Mouse (Mus musculus) embryo, embryonic 11.5 days (tissue): ENCODE measurements at regions not wholly inside any gene's neighbourhood (a gene's known extent, or its start where the extent isn't known, plus 50 kb on each side); places are given as distances from the start of the nearest gene placed in this dataset.

Experiments
- DNase-seq: peaks from one replicate; pipeline ENCODE4 v3.0.0-alpha.2; 2012; ENCODE audit warnings: low read depth, low spot score

DNA sequence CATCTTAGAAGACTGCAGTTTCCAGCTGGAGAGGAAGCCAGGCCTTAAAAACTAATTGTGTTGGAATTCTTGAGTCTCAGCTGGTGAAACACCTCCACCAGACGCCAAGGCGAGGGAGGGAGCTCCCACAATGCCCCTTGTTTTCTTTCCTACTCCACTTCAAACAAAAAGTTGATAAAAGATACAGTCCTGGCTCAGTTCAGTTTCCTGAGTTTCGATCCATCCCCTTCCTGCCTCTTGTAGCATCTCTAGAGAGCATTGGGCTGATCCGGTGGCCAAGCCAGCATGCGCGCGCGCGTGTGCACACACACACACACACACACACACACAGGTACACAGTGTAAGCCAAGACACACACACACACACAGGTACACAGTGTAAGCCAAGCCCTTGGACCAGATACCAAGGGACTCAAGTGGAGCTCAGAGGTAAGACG lies 242.7 kb upstream of the Hs6st1 start:
- DNase-seq: no peak

DNA sequence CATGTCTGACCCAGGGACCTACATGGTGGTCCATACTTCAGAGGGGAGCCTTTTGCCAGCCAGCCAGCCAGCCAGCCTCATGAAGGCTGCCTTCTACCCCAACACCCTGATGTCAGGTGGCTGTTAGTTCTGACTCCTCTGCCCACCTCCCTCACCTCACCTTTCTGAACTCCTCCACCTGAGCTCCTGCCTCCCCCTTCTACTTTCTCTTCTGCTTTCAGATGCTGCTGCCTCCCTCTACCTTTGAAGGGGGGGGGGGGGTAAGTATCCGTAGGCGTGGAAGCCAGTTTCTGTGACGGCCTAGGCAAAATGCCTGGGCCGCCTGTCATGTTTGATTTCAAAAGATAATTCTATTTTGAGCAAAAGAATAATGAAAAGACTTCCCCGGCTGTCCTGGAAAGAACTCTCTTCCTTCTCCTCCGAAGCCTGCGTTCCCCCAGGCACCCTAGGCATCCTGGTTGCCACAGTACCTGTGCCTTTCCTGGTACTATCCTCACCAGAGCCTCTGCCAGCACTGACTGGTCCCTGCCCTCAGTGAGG lies 241.6 kb upstream of the Hs6st1 start:
- DNase-seq: no peak

DNA sequence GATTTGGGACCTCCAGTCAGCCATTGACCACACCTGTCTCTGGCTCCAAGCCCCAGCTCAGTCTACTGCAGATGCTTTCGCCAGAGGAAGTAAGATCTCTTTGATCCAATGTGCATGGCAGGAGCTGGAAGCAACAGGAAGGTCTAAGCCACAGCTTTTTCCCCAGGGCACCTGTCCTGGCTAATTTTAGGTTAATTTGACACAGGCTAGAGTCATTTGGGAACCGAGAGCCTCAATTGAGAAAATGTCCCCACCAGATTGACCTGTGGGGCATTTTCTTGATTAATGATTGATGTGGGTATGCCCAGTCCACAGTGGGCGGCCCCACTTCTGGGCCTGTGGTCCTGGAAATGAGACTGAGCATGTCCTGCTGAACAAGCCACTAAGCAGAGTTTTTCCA lies 240.7 kb upstream of the Hs6st1 start:
- no peak for DNase-seq

DNA sequence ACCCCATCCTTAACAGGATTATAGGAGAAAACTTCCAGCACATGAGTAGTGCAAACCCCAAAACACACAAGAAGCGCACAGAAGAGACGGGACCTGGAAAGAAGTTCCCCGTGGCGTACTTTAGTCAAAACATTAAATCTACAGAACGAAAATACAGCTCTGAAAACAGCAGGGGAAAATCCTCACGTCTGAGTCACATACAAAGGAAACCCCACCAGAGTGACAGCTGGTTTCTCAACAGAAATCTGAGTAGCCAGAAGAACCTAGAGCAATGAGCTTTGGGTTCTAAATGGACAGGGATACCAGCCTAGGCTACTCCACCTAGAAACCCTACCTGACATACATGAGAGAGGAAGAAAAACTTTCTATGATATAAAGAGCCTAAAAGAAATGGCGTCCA lies 234.0 kb upstream of the Hs6st1 start:
- DNase-seq: no peak

DNA sequence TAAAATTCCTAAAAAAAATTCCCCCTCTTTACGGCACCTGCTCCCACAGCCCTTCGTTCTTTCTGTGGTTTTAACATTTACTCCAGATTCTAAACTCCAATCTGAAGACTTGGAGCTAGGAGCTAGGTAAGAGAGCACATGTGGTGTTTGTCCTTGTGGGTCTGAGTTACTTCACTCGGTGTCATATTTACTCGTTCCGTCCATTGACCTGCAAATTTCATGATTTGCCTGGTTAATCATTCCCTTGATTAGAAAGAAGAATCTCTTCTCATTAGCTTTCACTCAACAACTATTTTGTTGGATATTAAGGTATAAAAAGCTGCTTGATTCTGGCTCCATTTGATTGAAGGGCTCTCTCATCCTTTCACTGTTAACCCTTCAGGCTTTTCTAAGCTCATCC lies 231.6 kb upstream of the Hs6st1 start:
- no peak for DNase-seq

DNA sequence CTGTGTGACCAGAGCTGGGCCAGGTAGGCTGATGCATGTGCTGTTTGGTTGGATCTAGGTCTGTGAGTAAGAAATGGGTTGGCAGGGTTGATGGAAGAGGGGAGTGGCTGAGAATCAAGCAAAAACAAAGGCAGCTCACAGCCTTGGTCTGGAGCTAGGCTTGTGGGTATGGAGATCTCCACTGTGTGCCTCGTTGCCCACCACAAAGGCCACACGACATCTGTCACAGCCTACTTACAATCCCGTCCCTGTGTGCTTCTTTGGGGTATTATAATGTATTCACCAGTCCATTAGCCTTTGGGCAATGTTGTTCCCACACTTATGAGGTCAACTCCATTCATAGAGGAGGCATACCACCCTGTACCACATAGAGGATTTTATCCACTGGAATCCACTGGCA lies 229.6 kb upstream of the Hs6st1 start:
- DNase-seq: no peak

DNA sequence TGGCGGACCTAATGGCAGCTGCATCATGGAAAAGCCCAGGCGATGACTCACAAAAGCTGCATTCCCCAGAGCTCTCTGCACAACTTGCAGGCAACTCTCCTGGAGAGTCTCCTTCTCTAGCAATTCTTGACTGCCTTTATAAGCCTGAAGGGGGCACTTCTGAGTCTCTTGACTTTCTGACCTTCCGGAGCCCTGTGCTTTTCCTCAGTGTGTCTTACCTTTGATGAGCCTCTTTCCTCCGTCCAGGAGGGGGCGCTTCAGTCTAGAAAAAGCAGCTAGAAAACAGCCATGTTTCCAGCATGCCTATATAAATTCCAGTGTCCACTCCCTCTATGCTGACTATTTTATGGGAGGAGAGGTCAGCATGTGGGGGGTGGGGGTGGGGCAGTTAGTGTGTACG lies 228.8 kb upstream of the Hs6st1 start:
- peak; percentile 27 for DNase-seq

DNA sequence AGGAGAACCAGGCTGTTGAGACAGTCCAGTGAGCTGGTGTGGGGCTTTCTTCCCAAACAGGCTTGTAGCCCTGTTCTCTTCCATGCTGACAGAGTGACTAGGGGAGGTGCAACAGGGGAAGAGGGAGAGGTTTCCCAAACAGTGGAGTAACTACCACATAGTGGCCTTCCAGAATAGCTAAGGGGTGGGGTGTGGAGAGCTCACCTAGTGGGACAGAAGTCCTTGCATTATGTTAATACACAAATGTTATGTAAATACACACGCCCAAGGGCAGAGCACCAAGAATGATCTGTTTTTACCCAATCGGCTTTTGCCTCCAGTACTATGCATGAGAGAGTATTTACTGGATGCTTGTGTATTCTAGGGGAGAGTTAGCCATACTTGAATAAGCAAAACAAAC lies 226.6 kb upstream of the Hs6st1 start:
- DNase-seq: no peak

DNA sequence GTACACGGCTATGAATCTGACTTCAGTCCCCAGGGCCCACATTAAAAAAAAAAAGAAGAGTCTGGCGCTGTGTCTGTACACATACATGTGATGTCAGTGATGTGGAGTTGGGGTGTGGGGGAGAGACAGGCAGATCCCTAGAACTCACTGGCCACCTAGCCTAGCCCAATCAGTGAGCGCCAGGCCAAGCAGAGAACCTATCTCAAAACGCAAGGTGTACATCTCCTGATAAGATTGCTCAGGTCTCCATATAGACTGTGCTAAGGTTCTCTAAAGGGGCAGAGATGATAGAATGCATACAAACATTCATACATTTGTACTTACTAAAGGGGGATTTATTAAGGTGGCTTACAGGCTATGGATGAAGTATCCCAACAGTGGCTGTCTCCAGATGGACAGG lies 225.5 kb upstream of the Hs6st1 start:
- no peak for DNase-seq

DNA sequence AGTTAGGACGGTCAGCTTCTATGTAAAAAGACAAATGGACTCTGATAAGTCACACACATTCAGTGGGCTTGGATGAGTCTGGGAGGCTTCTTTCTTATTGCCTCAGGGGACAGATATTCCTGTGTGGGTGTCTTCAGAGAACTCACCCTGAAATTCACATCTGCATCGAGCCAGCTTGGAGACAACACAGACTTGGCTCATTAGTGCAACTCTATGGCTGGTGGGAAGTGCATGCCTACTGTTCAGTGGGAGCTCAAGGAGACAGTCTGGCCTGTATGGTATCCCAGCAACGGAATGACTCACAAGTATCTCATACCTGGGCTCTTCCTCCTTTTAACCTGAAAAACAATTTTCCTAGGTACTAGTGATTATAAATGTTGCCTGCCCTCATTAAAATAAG lies 224.6 kb upstream of the Hs6st1 start:
- DNase-seq: no peak

DNA sequence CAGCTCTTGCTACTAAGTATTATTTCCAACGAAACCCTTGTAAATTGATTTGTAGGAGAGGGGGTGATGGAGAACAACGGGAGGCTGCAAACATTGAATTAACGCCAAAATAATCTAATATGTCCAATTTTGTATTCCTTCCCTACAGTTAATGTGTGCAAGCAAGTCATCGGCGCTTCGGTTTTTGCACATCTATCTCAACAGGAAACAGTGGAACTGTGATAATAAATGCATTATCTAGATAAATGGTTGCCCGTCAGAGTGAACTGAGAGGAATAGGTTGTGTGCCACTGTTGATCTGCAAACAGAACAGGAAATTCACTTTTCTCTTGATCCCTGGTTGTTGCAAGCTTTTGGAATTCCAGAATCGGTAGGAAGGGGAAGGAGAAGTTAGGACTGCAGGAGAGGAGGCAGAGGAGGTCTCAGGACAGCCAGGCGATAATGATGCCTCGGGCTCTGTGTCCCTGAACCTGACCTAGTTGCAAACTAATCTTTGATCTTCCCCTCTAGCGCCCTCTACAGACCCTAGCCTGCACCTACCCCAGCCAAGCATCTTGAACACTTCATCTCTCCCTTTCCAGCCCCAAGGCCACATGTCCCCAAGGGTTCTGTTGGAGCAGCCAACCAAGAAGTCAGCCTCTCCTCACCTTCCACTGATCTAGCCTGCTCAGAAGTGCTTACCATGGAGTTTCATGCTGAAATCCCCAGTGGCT lies 221.8 kb upstream of the Hs6st1 start:
- DNase-seq: no peak

DNA sequence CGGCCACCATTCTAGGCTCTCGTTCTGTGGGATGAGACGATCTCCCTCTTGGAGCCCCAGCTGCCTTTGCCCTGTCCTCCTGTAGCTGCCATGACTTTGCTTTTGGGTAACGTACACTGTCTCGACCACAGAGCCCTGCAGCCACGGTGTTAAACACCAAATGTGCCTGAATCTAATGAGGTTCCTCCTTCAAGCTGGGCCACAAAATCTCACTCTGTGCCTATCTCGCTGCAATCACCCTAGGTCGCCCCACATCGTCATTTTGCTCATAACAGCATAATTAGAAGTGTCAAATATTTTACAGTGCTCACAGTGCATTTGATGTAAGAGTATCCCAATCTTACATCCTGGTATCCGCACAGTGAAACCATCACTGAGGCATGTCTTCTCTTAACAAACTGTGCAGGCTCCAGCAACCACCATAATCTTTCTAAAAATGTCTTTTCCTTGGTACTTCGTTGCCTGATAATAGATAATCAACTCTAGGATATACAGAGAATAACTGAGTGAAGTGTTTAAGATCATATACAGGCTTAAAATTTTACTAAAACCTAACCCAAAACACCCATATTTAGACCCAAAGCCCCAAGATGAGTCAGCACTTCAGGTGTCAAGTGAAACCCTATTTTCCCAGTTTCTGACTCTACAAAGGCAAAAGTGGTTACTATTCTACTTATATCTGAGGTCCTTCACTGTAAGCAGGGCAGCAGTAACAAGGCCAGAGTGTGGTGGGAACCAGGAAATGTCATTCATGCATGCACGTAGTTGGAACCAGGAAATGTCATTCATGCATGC lies 219.8 kb upstream of the Hs6st1 start:
- DNase-seq: no peak

DNA sequence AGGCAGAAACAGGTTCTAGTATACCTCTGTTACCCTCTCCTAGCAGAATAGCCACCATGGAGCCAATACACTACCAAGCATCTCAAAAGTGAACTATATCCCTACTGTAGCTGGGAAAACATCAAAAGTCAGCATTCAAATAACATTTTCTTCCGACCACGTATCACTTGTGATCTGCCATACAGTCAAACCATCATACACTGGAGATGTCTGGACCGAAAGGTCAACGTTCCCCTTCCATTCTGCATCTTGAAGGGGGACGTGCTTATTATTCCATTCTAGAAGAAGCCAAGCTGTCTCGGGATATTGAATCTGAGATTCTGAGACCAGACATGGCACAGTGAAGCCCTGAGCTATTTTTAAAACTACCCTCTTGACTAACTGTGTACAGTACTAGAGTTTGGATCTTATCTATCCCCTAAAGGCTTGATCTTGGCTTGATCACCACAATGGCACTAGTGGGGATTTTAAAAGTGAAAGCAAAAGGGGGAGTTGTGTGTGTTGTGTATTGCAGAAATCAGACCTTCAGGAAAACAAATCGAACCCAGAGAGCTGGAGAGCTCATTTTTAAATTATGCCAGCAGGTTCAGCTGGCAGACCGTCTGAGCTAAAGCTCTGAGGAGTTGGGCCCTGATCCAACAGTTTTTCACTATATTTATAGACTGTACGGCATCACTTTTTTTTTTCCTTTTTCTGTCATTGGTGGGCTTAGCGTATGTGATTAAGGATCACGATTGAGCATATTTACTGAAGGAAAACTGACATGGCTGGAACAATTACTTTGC lies 218.6 kb upstream of the Hs6st1 start:
- DNase-seq: no peak

DNA sequence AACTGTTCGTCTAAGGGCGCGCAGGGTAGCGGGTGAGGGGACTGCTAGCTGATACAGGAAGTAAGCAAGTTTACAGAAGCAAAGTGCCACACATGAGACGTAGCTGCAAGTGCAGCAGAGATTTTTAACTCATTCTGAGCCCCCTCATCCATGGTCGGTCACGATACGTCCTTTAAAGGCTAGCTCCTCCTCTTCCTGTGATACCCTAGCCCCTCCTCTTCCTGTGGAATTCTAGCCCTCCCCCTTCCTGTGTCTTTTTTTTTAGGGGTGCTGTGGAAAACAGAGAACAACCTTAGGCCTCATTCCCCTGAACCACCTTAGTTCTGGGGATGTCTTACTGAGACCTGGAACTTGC lies 218.0 kb upstream of the Hs6st1 start:
- DNase-seq: no peak

DNA sequence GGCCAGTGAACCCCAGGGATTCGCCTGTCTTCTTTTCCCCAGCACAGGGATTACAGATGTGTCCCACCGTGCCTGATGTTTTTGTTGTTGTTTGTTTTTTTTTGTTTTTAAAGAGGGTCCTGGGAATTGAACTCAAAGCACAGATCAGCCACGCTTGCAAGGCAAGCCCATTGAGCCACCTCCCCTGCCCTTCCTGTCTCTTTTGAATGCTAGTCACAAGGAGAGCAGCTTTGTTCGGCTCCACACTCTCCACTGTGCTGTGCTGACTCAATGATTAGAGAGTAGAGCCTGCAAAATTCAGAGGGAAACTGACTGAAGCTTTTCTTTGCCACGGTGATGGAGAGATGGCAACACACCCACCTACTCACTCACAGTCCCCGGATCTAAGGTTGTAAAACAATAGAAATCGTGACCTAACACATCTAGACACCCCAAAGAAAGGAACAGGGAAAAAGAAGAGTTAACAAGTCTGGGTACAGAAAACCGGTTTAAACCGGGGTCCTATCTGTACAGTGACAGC lies 217.6 kb upstream of the Hs6st1 start:
- DNase-seq: no peak

DNA sequence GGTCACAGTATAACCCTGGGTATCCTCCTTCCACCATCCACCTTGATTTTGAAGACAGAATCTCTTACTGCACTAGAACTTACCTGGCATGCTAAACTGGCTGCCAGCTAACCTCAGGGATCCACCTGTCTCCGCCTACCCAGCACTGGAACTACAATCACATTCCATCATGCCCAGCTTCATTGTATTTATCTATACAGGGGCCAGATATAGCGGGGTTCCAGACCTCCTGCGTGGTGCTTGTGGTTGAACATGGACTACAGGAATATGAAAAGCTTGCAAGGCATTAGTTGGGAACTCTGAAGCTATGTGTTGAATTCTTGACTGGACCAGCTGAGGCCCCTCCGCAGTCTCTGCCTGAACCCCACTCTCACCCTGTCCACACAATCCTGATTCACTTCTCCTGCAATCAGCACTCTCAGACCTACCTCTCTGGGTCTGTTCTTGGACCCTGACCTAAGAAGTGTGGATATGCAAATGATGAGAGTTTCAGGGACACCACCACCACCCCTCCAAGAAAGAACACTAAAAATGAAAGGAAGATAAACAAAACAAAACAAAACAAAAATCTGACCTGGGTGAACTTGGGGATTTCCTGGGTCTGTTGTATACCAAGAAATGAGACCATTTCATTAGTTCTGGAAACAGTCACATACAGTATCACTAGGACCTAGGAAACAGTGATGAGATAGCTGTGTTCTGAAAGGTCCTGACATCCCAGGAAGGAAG lies 216.4 kb upstream of the Hs6st1 start:
- DNase-seq: no peak

DNA sequence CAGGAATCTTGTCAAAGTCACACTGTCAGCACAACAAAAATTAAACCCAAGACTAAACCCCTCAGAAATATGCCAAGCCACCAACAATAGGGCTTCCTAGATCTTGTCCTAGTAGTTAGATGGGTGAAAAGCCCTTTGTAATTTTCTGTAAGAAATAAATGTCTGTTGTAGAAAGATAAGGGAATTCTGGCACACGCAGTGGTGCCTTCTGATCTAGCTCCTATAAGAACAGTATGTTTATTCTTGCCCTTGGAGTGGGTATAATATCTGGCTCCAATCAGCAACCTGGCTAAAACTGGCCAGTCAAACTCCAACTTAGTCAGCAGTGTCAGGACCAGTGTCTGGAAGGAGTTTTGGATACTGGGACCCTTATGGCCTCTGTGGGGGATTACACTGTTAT lies 215.2 kb upstream of the Hs6st1 start:
- DNase-seq: no peak

DNA sequence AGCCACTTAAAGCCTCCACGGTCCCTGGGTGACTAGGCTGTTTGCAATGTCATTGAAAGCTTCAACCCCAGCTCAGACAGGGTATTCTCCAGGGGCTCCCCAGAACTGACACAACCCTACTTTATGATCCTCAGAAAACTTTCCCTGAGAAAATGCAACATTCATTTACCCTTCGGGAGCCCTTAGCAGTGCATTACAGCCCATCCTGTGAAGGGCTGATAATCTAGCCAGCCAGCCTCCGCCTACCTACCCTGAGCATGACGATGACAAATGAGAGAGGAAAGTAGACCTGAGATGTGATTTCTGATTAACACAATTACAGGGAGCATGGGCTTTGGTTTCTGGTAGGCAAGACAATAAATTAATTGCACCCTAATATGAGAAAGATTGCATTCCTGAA lies 212.6 kb upstream of the Hs6st1 start:
- DNase-seq: no peak

DNA sequence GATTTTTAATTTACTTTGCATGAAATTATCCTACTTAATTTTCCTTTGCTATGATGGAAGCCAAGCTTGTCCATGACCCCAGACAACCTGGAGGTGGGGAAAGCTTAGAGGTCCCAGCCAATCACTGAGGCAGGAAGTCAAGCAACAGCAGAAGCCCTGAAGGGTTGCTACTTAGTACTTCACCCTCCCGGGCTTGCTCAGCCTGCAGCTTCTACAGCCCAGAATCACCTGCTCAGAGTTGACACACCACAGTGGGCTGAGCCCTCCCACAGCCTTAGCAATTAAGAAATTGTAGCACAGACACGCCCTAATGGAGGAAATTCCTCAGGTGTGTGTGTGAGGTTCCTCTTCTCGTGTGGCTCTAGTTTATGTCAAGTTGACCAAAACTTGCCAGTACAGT lies 209.9 kb upstream of the Hs6st1 start:
- no peak for DNase-seq

DNA sequence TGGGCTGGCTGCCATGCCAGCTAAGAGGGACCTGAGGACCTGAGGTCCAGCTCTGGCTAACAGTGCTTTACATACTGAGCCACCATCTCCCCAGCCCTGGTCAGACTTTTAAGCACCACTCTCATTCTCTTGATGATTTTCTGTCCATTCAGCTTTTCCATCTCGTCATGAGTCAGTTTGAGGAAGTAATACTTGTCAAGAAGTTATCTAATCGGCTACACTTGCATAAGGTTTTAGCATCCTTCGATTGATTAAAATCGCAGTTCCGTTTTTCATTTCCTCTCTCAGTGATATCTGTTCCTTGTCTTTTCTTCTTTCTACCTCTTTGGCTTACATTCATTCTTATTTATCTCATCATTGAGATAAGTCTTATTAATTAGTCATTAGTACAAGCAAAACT lies 207.4 kb upstream of the Hs6st1 start:
- no peak for DNase-seq

DNA sequence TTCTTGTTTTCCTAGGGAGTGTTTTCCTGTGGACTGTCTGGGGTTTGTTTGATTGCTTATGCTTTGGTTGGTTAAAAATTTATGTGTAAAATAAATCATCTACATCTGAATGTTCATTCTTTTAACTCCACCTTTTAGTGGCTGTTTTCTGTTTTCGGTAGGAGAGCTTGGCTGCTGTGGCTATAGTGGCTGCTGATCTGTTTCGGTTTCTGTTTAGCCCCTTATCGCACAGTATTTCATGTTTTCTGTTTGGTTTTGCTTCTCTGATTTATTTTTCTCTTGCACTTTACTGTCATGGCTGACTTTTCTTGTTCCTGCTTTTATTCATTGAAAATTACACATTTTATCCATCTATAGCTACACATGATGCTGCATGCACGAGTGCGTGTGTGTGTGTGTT lies 206.0 kb upstream of the Hs6st1 start:
- DNase-seq: no peak

DNA sequence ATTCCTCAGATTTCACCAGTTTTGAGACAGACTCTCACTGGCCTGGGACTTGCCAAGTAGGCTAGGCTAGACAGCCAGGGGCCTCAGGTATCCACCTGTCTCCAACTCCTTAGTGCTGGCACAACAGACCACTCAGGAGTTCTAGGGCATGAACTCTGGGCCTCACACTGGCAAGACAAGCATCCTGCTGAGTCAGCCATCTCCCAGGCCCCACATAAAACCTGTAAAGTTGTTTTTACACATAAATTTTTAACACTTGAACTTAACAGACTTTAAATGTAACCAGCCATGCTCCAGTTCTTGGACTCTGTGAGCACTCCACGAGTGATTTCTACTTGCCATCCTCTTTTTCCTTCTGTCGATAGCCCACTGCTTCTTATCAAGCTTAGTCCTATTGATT lies 205.5 kb upstream of the Hs6st1 start:
- DNase-seq: no peak
